Mouse (Mus musculus) limb, embryonic 14.5 days (tissue): Measurements from ENCODE around the gene Os9. TPM values are rescaled to one million over a fixed set of nuclear protein-coding genes. Genes with fewer than 3 reads are reported as not detected.
A peak's percentile ranks its signal among the peaks of the same experiment; 100 is the strongest.
"Not testable (repeated sequence)": the region's sequence is repeated elsewhere in the genome, so short reads cannot be mapped to it uniquely, and the experiment has no call there.

ENCODE experiments used
- ATAC-seq: fragments of 200-750 bp; cut with Nextera tagmentation; 2 replicates; pipeline ENCODE4 v1.8.0; 2017; ENCODE audit warnings: low read depth, moderate number of reproducible peaks, moderate TSS enrichment; ENCODE audit not compliant: low FRiP score
- DNase-seq: peaks from one replicate; pipeline ENCODE4 v3.0.0-alpha.2; 2015; ENCODE audit warnings: low spot score
- H3K27ac ChIP-seq: fragments of 300-500 bp; sonication (generic); replicated peaks from 2 replicates; pipeline ENCODE4 v1.5.1; 2014; ENCODE audit warnings: low read depth, mild to moderate bottlenecking, low read length, moderate library complexity, mixed read lengths
- H3K27me3 ChIP-seq: fragments of 300-500 bp; sonication (generic); 2 replicates; pipeline ENCODE4 v1.6.1; 2014; ENCODE audit warnings: low read length, mixed read lengths; ENCODE audit not compliant: control insufficient read depth, insufficient read depth
- H3K36me3 ChIP-seq: fragments of 300-500 bp; sonication (generic); 2 replicates; pipeline ENCODE4 v1.6.1; 2014; ENCODE audit warnings: mild to moderate bottlenecking, low read length, moderate library complexity, mixed read lengths; ENCODE audit not compliant: control insufficient read depth, insufficient read depth
- H3K4me1 ChIP-seq: fragments of 300-500 bp; sonication (generic); 2 replicates; pipeline ENCODE4 v1.6.1; 2014; ENCODE audit warnings: antibody characterized with exemption, low read length, mixed read lengths; ENCODE audit not compliant: control insufficient read depth, insufficient read depth
- H3K4me2 ChIP-seq: fragments of 300-500 bp; sonication (generic); replicated peaks from 2 replicates; pipeline ENCODE4 v1.6.1; 2014; ENCODE audit warnings: low read depth, mild to moderate bottlenecking, low read length, moderate library complexity; ENCODE audit not compliant: severe bottlenecking
- H3K4me3 ChIP-seq: fragments of 300-500 bp; sonication (generic); replicated peaks from 2 replicates; pipeline ENCODE4 v1.5.1; 2014; ENCODE audit warnings: low read length
- H3K9ac ChIP-seq: fragments of 300-500 bp; sonication (generic); 2 replicates; pipeline ENCODE4 v1.6.1; 2014; ENCODE audit warnings: mild to moderate bottlenecking, low read depth, low read length, moderate library complexity; ENCODE audit not compliant: severe bottlenecking
- H3K9me3 ChIP-seq: fragments of 300-500 bp; sonication (generic); 2 replicates; pipeline ENCODE4 v1.6.1; 2016; ENCODE audit warnings: low read length; ENCODE audit not compliant: control insufficient read depth
- POLR2A ChIP-seq: fragments of 200-500 bp; IDR thresholded peaks from 2 replicates; pipeline ENCODE4 v1.8.0; 2012; ENCODE audit warnings: inconsistent platforms, mild to moderate bottlenecking, moderate library complexity, borderline replicate concordance; ENCODE audit not compliant: insufficient read depth, insufficient read length; ENCODE audit errors: extremely low read depth
- WGBS: fragments of 180-500 bp; shearing (Covaris S2); extraction: QIAGEN DNeasy Blood & Tissue Kit; methylation state at CpG from one replicate; pipeline ENCODE4 v1.1.7; 2014; 5-methylcytosine and 5-hydroxymethylcytosine counted together
- polyA plus RNA-seq, 2 experiments: library from polyadenylated mRNA; depleted of rRNA in 1 of 2; stranded (reverse) in 1 of 2; unstranded in 1 of 2; fragments of >200 nt; fragmentation: Nextera tagmentation in 1 of 2; extraction: Ambion mirVana in 1 of 2; gene quantifications; 2 replicates each; pipeline versions ENCODE4 v1.2.1 to v1.2.3; 2012 to 2014

The Os9 gene
- polyA plus RNA-seq, 2 experiments = 54.7 to 61.0 TPM

- 87% methylated on average over 14 of the region's 14 CpGs for WGBS
- no peak for ATAC-seq
Observed at GRCm38 (mm10) chr10:127066519-127067018, 54.4 kb downstream of the Os9 start.

DNA sequence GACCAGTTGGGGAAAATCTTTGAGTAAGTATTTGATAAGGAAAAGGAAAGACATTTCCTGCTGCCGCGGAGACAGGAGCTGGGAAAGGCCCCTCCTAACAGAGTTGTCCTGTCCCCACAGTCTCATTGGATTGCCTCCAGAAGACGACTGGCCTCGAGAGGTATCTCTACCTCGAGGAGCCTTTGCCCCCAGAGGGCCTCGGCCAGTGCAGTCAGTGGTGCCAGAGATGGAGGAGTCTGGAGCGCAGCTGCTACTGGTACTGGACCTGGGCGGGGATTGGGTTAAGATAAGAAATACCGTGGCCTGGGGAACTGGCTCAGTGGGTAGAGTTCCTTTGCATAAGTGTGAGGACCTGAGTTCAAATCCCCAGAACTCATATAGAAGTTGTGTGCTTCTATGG, 55.0 kb downstream of the Os9 start:
- WGBS = 89% methylated on average over 9 of the region's 9 CpGs
- H3K27me3 ChIP-seq = peaks cover 2% of the 10 kb centered on the region; the same call in 1 of the 2 replicates
- no peaks in the 10 kb centered on the region for H3K9me3 ChIP-seq
- H3K27ac ChIP-seq = no peak overlapping the region
- H3K4me3 ChIP-seq = no peak overlapping the region
- H3K36me3 ChIP-seq = peaks cover 44% of the 10 kb centered on the region
- no peak overlapping the region for H3K4me2 ChIP-seq
- no peak for TF ChIP-seq POLR2A
- no peak overlapping the region for H3K9ac ChIP-seq
- H3K4me1 ChIP-seq = peaks cover 18% of the 10 kb centered on the region; the same call in 1 of the 2 replicates
- DNase-seq (no peak), ATAC-seq (no peak)

More at GRCm38 (mm10) chr10:127066519-127067018, 54.4 kb downstream of the Os9 start:
- Histone ChIP-seq H3K9me3 (no peaks in the 10 kb centered on the region), H3K4me1 (peaks cover 20% of the 10 kb centered on the region; the same call in 1 of the 2 replicates), H3K36me3 (peaks cover 44% of the 10 kb centered on the region), H3K27ac (no peak overlapping the region), H3K9ac (no peak overlapping the region), H3K4me3 (no peak overlapping the region), H3K27me3 (no peaks in the 10 kb centered on the region), H3K4me2 (no peak overlapping the region)
- DNase-seq = no peak
- no peak for TF ChIP-seq POLR2A

DNA sequence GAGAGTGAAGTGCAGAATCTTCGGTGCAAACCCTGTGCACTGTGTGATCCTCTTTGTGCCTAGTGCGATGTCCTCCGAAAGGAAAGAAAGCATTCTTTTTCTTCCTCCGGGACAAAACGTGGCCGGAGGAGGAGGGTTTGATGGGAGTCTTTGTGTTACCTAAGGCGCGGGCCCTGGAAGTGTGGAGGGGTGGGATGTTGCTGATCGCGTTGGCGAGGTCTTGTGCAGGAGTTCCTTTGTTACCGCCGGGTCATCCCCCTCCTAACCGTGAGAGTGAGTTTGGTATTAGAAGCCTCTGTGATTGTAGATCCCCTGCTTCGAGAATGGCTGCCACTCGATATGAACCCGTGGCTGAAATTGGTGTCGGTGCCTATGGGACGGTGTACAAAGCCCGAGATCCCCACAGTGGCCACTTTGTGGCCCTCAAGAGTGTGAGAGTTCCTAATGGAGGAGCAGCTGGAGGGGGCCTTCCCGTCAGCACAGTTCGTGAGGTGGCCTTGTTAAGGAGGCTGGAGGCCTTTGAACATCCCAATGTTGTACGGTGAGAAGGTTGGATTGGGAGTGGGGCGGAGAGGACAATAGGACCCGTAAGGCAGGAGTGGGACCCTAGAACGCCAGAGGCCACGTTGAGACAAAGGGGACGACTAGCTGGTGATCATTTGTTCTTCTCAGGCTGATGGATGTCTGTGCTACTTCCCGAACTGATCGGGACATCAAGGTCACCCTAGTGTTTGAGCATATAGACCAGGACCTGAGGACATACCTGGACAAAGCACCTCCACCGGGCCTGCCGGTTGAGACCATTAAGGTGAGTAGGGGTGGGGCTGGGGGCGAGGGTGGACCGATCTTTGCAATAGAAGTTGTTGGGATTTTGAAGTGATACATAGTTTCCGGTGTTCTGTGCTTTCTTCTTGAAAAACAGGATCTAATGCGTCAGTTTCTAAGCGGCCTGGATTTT, 56.7 kb downstream of the Os9 start:
- no peaks in the 10 kb centered on the region for H3K9me3 ChIP-seq
- H3K4me1 ChIP-seq = peaks cover 14% of the 10 kb centered on the region; the same call in 1 of the 2 replicates
- DNase-seq (no peak), ATAC-seq (no peak)
- WGBS = 12% methylated on average over 37 of the region's 37 CpGs
- H3K9ac ChIP-seq = peak overlapping the region; percentile 94
- peak overlapping the region; percentile 78 for H3K4me2 ChIP-seq
- TF ChIP-seq POLR2A = no peak
- peaks cover 11% of the 10 kb centered on the region; the same call in 1 of the 2 replicates for H3K27me3 ChIP-seq
- peak overlapping the region; percentile 84 for H3K27ac ChIP-seq
- H3K4me3 ChIP-seq = peak overlapping the region; percentile 86
- peaks cover 44% of the 10 kb centered on the region for H3K36me3 ChIP-seq

GRCm38 (mm10) chr10:127063239-127063872, 57.6 kb downstream of the Os9 start, which contains the start of gene Cdk4:
Gene Cdk4, plus strand, starts transcription at chr10:127063534.
- WGBS = under 1% methylated on average over 46 of the region's 46 CpGs
- Histone ChIP-seq H3K4me1 (peaks cover 12% of the 10 kb centered on the region; the same call in 1 of the 2 replicates), H3K36me3 (peaks cover 41% of the 10 kb centered on the region), H3K4me3 (peak within 1 kb of the TSS; percentile 86), H3K27ac (peak within 1 kb of the TSS; percentile 84), H3K4me2 (peak within 1 kb of the TSS; percentile 78), H3K27me3 (peaks cover 11% of the 10 kb centered on the region; the same call in 1 of the 2 replicates), H3K9me3 (no peaks in the 10 kb centered on the region), H3K9ac (peak within 1 kb of the TSS; percentile 94)
- DNase-seq = peak; percentile 98
- peak; percentile 91 for ATAC-seq
- TF ChIP-seq POLR2A = peak; percentile 93; the same call in 1 of the 2 replicates

- no peak for ATAC-seq
- no peak for TF ChIP-seq POLR2A
- H3K9me3 ChIP-seq = no peaks in the 10 kb centered on the region
- 71% methylated on average over 5 of the region's 5 CpGs for WGBS
- no peak for DNase-seq
- peaks cover 34% of the 10 kb centered on the region for H3K36me3 ChIP-seq
- no peak overlapping the region for H3K9ac ChIP-seq
- H3K4me2 ChIP-seq = no peak overlapping the region
- no peak overlapping the region for H3K27ac ChIP-seq
- H3K27me3 ChIP-seq = peaks cover 11% of the 10 kb centered on the region; the same call in 1 of the 2 replicates
- H3K4me1 ChIP-seq = peaks cover 11% of the 10 kb centered on the region; the same call in 1 of the 2 replicates
- no peak overlapping the region for H3K4me3 ChIP-seq
Observed at GRCm38 (mm10) chr10:127062503-127062902, 58.4 kb downstream of the Os9 start.

- not testable (repeated sequence) for H3K9ac ChIP-seq, DNase-seq, H3K4me2 ChIP-seq, H3K27ac ChIP-seq, ATAC-seq, H3K9me3 ChIP-seq, H3K4me3 ChIP-seq
- Histone ChIP-seq H3K36me3 (peaks cover 34% of the 10 kb centered on the region), H3K4me1 (peaks cover 11% of the 10 kb centered on the region; the same call in 1 of the 2 replicates), H3K27me3 (peaks cover 11% of the 10 kb centered on the region; the same call in 1 of the 2 replicates)
- 87% methylated on average over 4 of the region's 4 CpGs for WGBS
Observed at GRCm38 (mm10) chr10:127062101-127062500, 58.8 kb downstream of the Os9 start.
